Mouse (Mus musculus) midbrain, embryonic 10.5 days (tissue): ENCODE measurements around the gene Stn1. TPM values are rescaled to one million over a fixed set of nuclear protein-coding genes. Genes with fewer than 3 reads are reported as not detected.
"Not testable (repeated sequence)": the region's sequence is repeated elsewhere in the genome, so short reads cannot be mapped to it uniquely, and the experiment has no call there.

Source experiments
- DNase-seq: peaks from one replicate; pipeline ENCODE4 v3.0.0-alpha.2; 2017; ENCODE audit warnings: low spot score
- H3K27ac ChIP-seq: fragments of 300-500 bp; sonication (generic); replicated peaks from 2 replicates; pipeline ENCODE4 v1.5.1; 2016; ENCODE audit warnings: mild to moderate bottlenecking
- H3K27me3 ChIP-seq: fragments of 300-500 bp; sonication (generic); 2 replicates; pipeline ENCODE4 v1.6.1; 2016; ENCODE audit warnings: low read depth, mild to moderate bottlenecking; ENCODE audit not compliant: poor library complexity, severe bottlenecking
- H3K36me3 ChIP-seq: fragments of 300-500 bp; sonication (generic); 2 replicates; pipeline ENCODE4 v1.6.1; 2016; ENCODE audit warnings: mild to moderate bottlenecking, moderate library complexity
- H3K4me1 ChIP-seq: fragments of 300-500 bp; sonication (generic); 2 replicates; pipeline ENCODE4 v1.6.1; 2016
- H3K4me3 ChIP-seq: fragments of 300-500 bp; sonication (generic); 2 replicates; pipeline ENCODE4 v1.5.1; 2016; ENCODE audit warnings: mild to moderate bottlenecking, moderate library complexity
- H3K9me3 ChIP-seq: fragments of 300-500 bp; sonication (generic); replicated peaks from 2 replicates; pipeline ENCODE4 v1.6.1; 2016; ENCODE audit warnings: mild to moderate bottlenecking
- WGBS: fragments of 180-500 bp; shearing (Covaris S2); methylation state at CpG from one replicate; pipeline ENCODE4 v1.1.7; 2016; 5-methylcytosine and 5-hydroxymethylcytosine counted together
- polyA plus RNA-seq: library from polyadenylated mRNA; unstranded; fragments of >200 nt; fragmentation: Nextera tagmentation; extraction: Ambion mirVana; gene quantifications from 2 replicates; pipeline ENCODE4 v1.2.1, GENCODE M21; 2016

Gene Stn1
- polyA plus RNA-seq = 52.5 and 63.4 TPM in 2 replicates

GRCm38 (mm10) chr19:47537300-47537792, at the start of gene Stn1:
Gene Stn1, minus strand, starts transcription at chr19:47537507.
- WGBS = 2% methylated on average over 10 of the region's 10 CpGs
- DNase-seq = no peak
- H3K36me3 ChIP-seq = peaks cover 15% of the 10 kb centered on the region
- no peaks in the 10 kb centered on the region for H3K9me3 ChIP-seq
- H3K4me3 ChIP-seq = peak within 1 kb of the TSS; percentile 69
- peak within 1 kb of the TSS; percentile 87 for H3K27ac ChIP-seq
- H3K4me1 ChIP-seq = peaks cover 32% of the 10 kb centered on the region
- peaks cover 8% of the 10 kb centered on the region; the same call in 1 of the 2 replicates for H3K27me3 ChIP-seq

DNA sequence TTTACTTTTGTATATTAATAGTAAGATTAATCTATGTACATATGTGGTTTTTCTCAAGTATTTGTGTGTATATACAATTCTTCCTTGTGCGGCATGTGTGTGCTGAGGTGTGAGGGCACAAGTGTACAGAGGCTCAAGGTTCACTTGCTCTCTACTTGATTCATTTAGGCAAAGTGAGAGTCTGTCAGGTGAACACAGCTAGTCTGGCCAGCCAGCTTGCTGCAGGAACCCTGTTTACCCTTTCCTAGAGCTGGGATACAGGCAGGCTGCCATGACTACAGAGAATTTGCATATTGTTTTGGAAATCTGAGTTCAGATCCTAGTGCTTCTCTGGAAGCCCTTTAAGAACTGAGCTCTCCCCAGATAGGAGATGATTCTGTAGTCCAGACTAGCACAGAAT, 49.7 kb upstream of the Stn1 start:
- 98% methylated on average over 1 of the region's 1 CpGs for WGBS
- DNase-seq = no peak
- no peaks in the 10 kb centered on the region for H3K9me3 ChIP-seq
- peaks cover 13% of the 10 kb centered on the region for H3K4me1 ChIP-seq
- H3K27me3 ChIP-seq = no peaks in the 10 kb centered on the region
- no peaks in the 10 kb centered on the region for H3K36me3 ChIP-seq
- H3K4me3 ChIP-seq = no peak overlapping the region
- no peak overlapping the region for H3K27ac ChIP-seq

DNA sequence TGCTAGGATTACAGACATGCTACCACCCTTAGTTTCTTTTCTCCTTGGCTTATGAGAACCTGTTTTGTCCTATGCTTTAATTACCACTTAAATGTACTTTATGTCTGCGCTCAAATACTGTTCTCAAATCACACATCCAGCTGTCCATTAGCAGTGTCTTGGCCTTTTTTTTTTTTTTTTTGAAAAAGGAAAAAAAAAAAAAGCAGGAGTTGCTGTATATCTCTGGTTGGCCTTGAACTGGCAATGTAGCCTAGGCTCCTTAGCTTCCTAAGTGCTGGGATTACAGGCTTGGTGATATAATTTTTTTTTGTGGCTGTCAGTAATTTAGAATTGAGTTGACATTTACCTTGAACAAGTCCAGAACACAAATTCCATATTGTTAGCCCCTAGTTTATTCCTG, 48.5 kb upstream of the Stn1 start:
- WGBS = 85% methylated on average over 1 of the region's 1 CpGs
- Histone ChIP-seq H3K9me3 (no peaks in the 10 kb centered on the region), H3K36me3 (no peaks in the 10 kb centered on the region), H3K4me3 (no peak overlapping the region), H3K4me1 (peaks cover 26% of the 10 kb centered on the region), H3K27me3 (no peaks in the 10 kb centered on the region), H3K27ac (no peak overlapping the region)
- DNase-seq = no peak

GRCm38 (mm10) chr19:47579788-47580631, 42.7 kb upstream of the Stn1 start:
- H3K27me3 ChIP-seq = peaks cover 10% of the 10 kb centered on the region
- DNase-seq = peak; percentile 58
- H3K4me1 ChIP-seq = peaks cover 28% of the 10 kb centered on the region
- peak overlapping the region; percentile 96 for H3K27ac ChIP-seq
- no peaks in the 10 kb centered on the region for H3K9me3 ChIP-seq
- H3K36me3 ChIP-seq = no peaks in the 10 kb centered on the region
- peak overlapping the region; percentile 78 for H3K4me3 ChIP-seq
- WGBS = 4% methylated on average over 89 of the region's 96 CpGs

DNA sequence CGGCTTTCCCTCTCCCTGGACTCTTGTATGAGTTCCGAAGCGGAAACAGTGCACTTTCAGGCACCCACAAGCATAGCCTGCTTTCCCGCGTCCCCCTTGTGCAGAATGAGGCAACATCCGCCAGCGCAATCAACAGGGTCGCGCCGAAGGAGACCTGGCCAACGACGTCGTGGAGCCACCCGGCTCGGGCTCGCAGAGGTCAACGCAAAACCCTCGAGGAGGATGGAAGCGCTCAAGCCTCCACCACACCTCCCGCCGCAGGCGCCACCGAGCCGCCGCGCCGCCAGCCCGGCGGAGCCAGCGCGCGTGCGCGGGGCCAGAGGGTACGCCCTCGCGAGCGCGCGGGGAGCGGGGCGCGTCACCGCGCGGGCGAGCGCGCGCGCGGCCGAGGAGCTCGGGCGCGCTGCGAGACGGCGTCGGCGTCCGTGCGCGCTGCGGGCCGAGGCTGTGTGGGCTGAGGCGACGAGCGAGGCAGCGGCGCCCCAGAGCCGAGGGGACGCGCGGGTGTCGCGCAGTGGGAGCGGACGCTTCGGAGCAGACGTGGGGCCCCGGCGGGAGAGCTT, 42.0 kb upstream of the Stn1 start, which contains the start of gene Slk:
Gene Slk (plus strand): TSS at position 454 of the 563 bp plus-strand sequence.
- H3K27ac ChIP-seq = peak within 1 kb of the TSS; percentile 96

GRCm38 (mm10) chr19:47578581-47579224, 41.4 kb upstream of the Stn1 start:
- DNase-seq = no peak
- Histone ChIP-seq H3K27me3 (peaks cover 10% of the 10 kb centered on the region), H3K4me3 (peak overlapping the region; percentile 78), H3K36me3 (no peaks in the 10 kb centered on the region), H3K4me1 (peaks cover 28% of the 10 kb centered on the region), H3K9me3 (no peaks in the 10 kb centered on the region), H3K27ac (peak overlapping the region; percentile 96)
- WGBS = 15% methylated on average over 13 of the region's 13 CpGs

More for the DNA sequence above, 42.0 kb upstream of the Stn1 start, which contains the start of gene Slk:
- Histone ChIP-seq H3K9me3 (no peaks in the 10 kb centered on the region), H3K4me1 (peaks cover 28% of the 10 kb centered on the region), H3K27me3 (peaks cover 10% of the 10 kb centered on the region), H3K4me3 (peak within 1 kb of the TSS; percentile 78), H3K36me3 (no peaks in the 10 kb centered on the region)
- WGBS = 2% methylated on average over 83 of the region's 83 CpGs
- peak; percentile 86 for DNase-seq

- Histone ChIP-seq H3K36me3 (no peaks in the 10 kb centered on the region), H3K27ac (no peak overlapping the region), H3K9me3 (no peaks in the 10 kb centered on the region), H3K27me3 (peaks cover 24% of the 10 kb centered on the region), H3K4me1 (peaks cover 4% of the 10 kb centered on the region), H3K4me3 (no peak overlapping the region)
- 79% methylated on average over 3 of the region's 3 CpGs for WGBS
- no peak for DNase-seq
Measured at GRCm38 (mm10) chr19:47573718-47574117, 36.4 kb upstream of the Stn1 start.

DNA sequence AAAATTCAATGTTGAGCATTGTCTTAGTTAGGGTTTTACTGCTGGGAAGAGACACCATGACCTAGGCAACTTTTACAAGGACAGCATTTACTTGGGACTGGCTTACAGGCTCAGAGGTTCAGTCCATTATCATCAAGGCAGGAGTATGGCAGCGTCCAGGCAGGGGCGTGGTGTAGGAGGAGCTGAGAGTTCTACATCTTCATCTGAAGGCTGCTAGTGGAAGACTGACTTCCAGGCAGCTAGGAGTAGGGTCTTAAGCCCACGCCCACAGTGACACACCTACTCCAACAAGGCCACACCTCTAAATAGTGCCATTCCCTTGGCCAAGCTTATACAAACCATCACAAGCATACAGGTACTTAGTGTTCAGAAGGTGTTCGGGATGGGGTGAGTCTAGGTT, 34.7 kb upstream of the Stn1 start:
- DNase-seq, H3K27ac ChIP-seq, H3K36me3 ChIP-seq, H3K4me3 ChIP-seq, H3K9me3 ChIP-seq, H3K4me1 ChIP-seq: not testable (repeated sequence)
- peaks cover 32% of the 10 kb centered on the region for H3K27me3 ChIP-seq
- WGBS = 63% methylated on average over 4 of the region's 4 CpGs

DNA sequence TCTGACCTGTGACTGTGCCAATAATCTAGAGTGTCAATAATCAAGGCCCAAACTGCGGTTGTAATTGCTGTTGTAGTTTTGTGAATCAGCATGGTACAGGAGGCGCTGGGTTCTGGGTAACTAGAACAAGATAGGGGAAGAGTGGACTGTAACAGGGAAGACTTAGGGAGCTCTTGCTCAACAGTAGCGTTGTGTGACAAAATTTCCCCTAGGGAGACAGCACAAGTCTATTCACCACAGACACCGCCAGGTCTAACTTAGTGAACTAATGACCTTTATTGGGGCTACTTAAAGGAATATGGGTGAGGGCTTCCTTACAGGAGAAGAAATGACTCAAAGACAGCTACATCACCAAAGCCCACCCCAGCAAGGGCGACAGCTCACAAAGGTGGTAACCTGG, 32.7 kb upstream of the Stn1 start:
- H3K9me3 ChIP-seq = no peaks in the 10 kb centered on the region
- no peak overlapping the region for H3K27ac ChIP-seq
- no peak overlapping the region for H3K4me3 ChIP-seq
- DNase-seq = no peak
- no peaks in the 10 kb centered on the region for H3K36me3 ChIP-seq
- H3K27me3 ChIP-seq = peaks cover 44% of the 10 kb centered on the region
- peaks cover 12% of the 10 kb centered on the region for H3K4me1 ChIP-seq
- WGBS = 93% methylated on average over 5 of the region's 5 CpGs

DNA sequence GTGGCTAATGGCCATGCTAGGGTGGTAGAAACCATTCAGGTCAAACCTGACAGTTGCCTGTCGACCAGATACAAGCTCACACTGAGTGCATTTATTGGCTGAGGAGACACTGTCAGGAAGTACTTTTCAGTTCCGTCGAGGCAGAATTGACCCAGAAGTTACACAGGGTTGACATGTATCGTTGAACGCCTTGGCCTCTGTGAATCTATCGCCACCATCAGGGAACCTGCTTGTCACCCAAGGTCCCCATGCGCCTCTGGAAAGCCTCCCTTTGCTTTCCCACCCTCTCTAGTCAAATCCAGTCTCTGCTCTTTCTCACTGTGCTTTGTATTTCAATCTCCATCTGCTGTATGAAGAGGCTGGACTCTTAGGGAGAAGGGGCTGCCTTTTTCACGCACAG, 28.7 kb upstream of the Stn1 start:
- Histone ChIP-seq H3K9me3 (no peaks in the 10 kb centered on the region), H3K36me3 (no peaks in the 10 kb centered on the region), H3K27me3 (peaks cover 84% of the 10 kb centered on the region), H3K4me3 (no peak overlapping the region), H3K27ac (no peak overlapping the region), H3K4me1 (peaks cover 19% of the 10 kb centered on the region)
- no peak for DNase-seq
- WGBS = 82% methylated on average over 8 of the region's 8 CpGs

DNA sequence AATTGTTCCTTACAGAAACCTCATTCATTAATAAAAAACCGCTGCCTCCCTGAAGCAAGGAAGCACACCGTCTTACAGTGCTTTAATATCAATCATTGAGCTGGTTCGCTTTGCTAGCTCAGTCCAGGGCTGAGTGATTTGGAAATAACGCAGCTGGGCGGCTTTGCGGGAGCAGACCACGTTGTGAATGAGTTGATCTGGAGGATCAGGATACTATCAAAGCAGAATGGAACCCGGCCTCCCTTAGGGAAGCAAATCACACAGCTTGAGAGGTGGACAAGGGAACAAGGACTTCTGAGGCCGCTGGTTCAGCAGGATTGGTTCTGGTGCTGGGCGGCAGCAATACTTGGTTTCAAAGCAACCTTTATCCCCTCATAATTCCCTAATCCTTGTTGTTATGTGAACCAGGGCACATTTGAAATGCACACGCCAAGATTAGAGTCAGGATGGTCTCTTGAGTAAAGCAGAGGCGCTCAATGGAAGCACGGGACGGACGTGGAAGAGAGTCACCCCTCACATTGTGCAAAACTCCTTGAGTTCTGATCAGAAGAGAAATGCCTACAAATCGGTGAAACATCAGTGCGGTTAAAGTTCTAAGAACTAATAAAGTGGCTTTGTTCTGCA, 27.8 kb upstream of the Stn1 start:
- WGBS = 31% methylated on average over 17 of the region's 17 CpGs
- Histone ChIP-seq H3K9me3 (no peaks in the 10 kb centered on the region), H3K36me3 (no peaks in the 10 kb centered on the region), H3K27ac (peak overlapping the region; percentile 13; the same call in 1 of the 2 replicates), H3K27me3 (peaks cover 90% of the 10 kb centered on the region), H3K4me3 (0 out of 2 replicates have a peak overlapping the region, but pooled peaks have one; percentile 1), H3K4me1 (peaks cover 19% of the 10 kb centered on the region)
- peak; percentile 58 for DNase-seq

DNA sequence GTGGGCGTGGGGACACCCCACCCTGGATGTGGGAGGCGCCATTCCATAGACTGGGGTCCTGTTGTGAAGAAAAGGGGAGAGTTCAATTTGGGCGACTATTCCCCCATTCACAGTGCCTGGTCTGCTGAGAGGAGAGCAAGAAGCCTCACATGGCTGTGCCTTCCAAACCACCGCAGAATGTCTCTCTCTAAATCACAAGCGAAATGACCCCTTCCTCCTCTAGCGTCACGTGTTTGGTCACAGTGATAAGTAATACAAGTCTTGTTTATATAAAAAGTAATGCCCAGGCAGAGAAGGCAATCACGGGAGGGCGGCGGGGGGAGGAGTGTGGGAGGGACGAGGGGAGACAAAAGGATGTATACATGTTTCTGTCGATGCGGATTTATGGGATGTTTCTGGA, 26.4 kb upstream of the Stn1 start:
- Histone ChIP-seq H3K27me3 (peaks cover 82% of the 10 kb centered on the region), H3K27ac (no peak overlapping the region), H3K4me3 (no peak overlapping the region), H3K36me3 (no peaks in the 10 kb centered on the region), H3K9me3 (no peaks in the 10 kb centered on the region), H3K4me1 (peaks cover 33% of the 10 kb centered on the region)
- 83% methylated on average over 13 of the region's 13 CpGs for WGBS
- DNase-seq = no peak
